Comparison of ENCODE assay signal across 9 mouse cellular contexts in the genomic region with DNA sequence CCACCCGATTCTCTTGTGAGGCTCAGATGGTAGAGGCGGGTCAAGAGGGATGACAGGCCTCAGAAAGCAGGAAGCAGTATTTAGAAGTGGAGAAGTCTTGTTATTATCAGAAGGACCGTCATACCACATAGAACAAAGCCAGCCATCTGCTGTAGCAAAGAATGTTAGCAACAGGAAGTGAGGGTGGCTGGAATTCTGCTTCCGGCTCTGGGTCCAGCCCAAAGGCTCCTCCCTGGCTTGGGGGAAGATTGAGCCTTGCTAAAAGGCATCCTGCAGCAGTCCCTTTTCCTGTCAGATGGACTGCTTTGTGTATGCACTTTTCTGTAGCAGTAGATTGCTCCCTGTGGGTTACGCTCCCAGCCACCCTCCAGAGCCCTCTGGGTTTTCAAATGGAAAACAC.
A peak's percentile ranks its signal among the peaks of the same experiment; 100 is the strongest.
DNase-seq lines count a peak whose midpoint lies in the region; ATAC-seq lines count a peak whose summit lies in the region.
"Had no signal": no experiment of that assay in that cellular context is flagged by ENCODE, and none has a peak within 500 bp of the region (broad histone marks: within the 10 kb centered on the region; RNA-seq: fewer than 3 reads in every experiment).

No protein-coding gene starts in this region.

- ATAC-seq in forebrain, embryonic 13.5 days = no peak
- no peak for ATAC-seq in kidney, embryonic 15.5 days (replicated peaks; ENCODE audit: low FRiP score)

- H3K4me1 ChIP-seq in forebrain, embryonic 10.5 days = no peaks in the 10 kb centered on the region
- H3K4me1 ChIP-seq in forebrain, embryonic 13.5 days = no peaks in the 10 kb centered on the region
- peaks cover 4% of the 10 kb centered on the region; the same call in 1 of the 2 replicates for H3K4me1 ChIP-seq in kidney, embryonic 15.5 days

- DNase-seq in forebrain, embryonic 10.5 days (ENCODE audit: extremely low spot score, low spot score) = no peak
- peak; percentile 12 for DNase-seq in forelimb bud, embryonic 11.5 days (ENCODE audit: low read depth, low spot score)
- DNase-seq in lung, postnatal 10 days = peak; percentile 83
- DNase-seq in testis, postnatal 10 days (ENCODE audit: low spot score) = no peak
- no peak for DNase-seq in frontal cortex, postnatal 25 days (ENCODE audit: low spot score in 2 of 2)
- DNase-seq in right cerebral cortex, postnatal 36 days (ENCODE audit: low spot score in 2 of 2) = no peak
- DNase-seq: left cerebral cortex, postnatal 4 days had no signal

- H3K4me2 ChIP-seq in forebrain, embryonic 13.5 days = no peak overlapping the region
- H3K4me2 ChIP-seq in kidney, embryonic 15.5 days = no peak overlapping the region

- no peaks in the 10 kb centered on the region for H3K9me3 ChIP-seq in forebrain, embryonic 10.5 days
- H3K9me3 ChIP-seq in forebrain, embryonic 13.5 days (replicated peaks) = no peaks in the 10 kb centered on the region
- no peaks in the 10 kb centered on the region for H3K9me3 ChIP-seq in kidney, embryonic 15.5 days (replicated peaks)

- no peaks in the 10 kb centered on the region for H3K27me3 ChIP-seq in forebrain, embryonic 10.5 days (ENCODE audit: poor library complexity, severe bottlenecking)
- no peaks in the 10 kb centered on the region for H3K27me3 ChIP-seq in forebrain, embryonic 13.5 days
- H3K27me3 ChIP-seq in kidney, embryonic 15.5 days = no peaks in the 10 kb centered on the region

- no peaks in the 10 kb centered on the region for H3K36me3 ChIP-seq in forebrain, embryonic 10.5 days (replicated peaks)
- H3K36me3 ChIP-seq in forebrain, embryonic 13.5 days (ENCODE audit: poor library complexity, severe bottlenecking) = no peaks in the 10 kb centered on the region
- H3K36me3 ChIP-seq in kidney, embryonic 15.5 days = no peaks in the 10 kb centered on the region

- H3K4me3 ChIP-seq in forebrain, embryonic 10.5 days = no peak overlapping the region
- H3K4me3 ChIP-seq in forebrain, embryonic 13.5 days = no peak overlapping the region
- no peak overlapping the region for H3K4me3 ChIP-seq in kidney, embryonic 15.5 days (replicated peaks)

- WGBS in forebrain, embryonic 10.5 days = 74% methylated on average over 5 of the region's 5 CpGs
- WGBS in forebrain, embryonic 13.5 days = 73% methylated on average over 5 of the region's 5 CpGs
- 55% methylated on average over 5 of the region's 5 CpGs for WGBS in kidney, embryonic 15.5 days

- no peak overlapping the region for H3K9ac ChIP-seq in forebrain, embryonic 13.5 days
- no peak overlapping the region for H3K9ac ChIP-seq in kidney, embryonic 15.5 days

- H3K27ac ChIP-seq in forebrain, embryonic 10.5 days = 0 out of 2 replicates have a peak overlapping the region, but pooled peaks have one; percentile 12
- no peak overlapping the region for H3K27ac ChIP-seq in forebrain, embryonic 13.5 days
- H3K27ac ChIP-seq in kidney, embryonic 15.5 days = peak overlapping the region; percentile 62

Comparison
In these comparisons a context has a peak if more than half of its experiments do, and no peak if none do; other contexts are left out.
1. DNase-seq: peak in forelimb bud, embryonic 11.5 days (single experiment) and lung, postnatal 10 days (single experiment); none in forebrain, embryonic 10.5 days (single experiment), testis, postnatal 10 days (single experiment), frontal cortex, postnatal 25 days (0 of 2) and right cerebral cortex, postnatal 36 days (0 of 2).